In the genomic region with DNA sequence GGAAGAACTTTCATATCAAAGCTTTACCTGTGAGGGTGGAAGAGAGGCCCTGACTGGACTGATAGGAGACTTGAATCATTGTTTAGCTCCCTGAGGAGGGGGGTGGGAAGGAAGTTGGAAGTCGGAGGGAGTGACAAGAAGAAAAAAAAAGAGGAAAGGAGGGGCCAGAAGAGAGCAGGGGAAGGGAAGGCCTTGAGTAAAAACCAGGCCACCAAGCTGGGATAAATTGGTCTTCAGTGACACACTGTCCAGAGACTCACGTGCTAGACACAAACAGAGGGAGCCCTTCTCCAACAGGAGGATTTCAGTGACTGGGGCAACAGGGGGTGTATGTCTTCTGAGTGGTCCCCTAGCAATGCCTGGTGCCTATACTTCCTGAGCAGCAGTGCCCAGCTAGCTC, we compare ENCODE assay signal across 12 mouse cellular contexts.
A peak's percentile ranks its signal among the peaks of the same experiment; 100 is the strongest.
DNase-seq lines count a peak whose midpoint lies in the region; ATAC-seq and TF ChIP-seq lines count a peak whose summit lies in the region.
"Had no signal": no experiment of that assay in that cellular context is flagged by ENCODE, and none has a peak within 500 bp of the region (broad histone marks: within the 10 kb centered on the region; RNA-seq: fewer than 3 reads in every experiment).

No protein-coding gene starts in this region.

- no peaks in the 10 kb centered on the region for H3K27me3 ChIP-seq in forebrain, embryonic 15.5 days
- H3K27me3 ChIP-seq in forebrain, embryonic 11.5 days (ENCODE audit: control insufficient read depth, insufficient read depth, low read length) = peaks cover 4% of the 10 kb centered on the region; the same call in 1 of the 2 replicates
- no peaks in the 10 kb centered on the region for H3K27me3 ChIP-seq in intestine, embryonic 14.5 days (replicated peaks; ENCODE audit: control insufficient read depth, insufficient read depth, low read length)
- no peaks in the 10 kb centered on the region for H3K27me3 ChIP-seq in intestine, postnatal 0 days (replicated peaks; ENCODE audit: control insufficient read depth, insufficient read depth, low read length)
- H3K27me3 ChIP-seq in stomach, embryonic 14.5 days (ENCODE audit: control insufficient read depth, insufficient read depth, low read length) = no peaks in the 10 kb centered on the region
- H3K27me3 ChIP-seq in stomach, postnatal 0 days (ENCODE audit: control insufficient read depth, insufficient read depth, low read length) = no peaks in the 10 kb centered on the region

- H3K36me3 ChIP-seq in forebrain, embryonic 15.5 days = no peaks in the 10 kb centered on the region
- no peaks in the 10 kb centered on the region for H3K36me3 ChIP-seq in forebrain, embryonic 11.5 days (ENCODE audit: control insufficient read depth, insufficient read depth, low read length)
- no peaks in the 10 kb centered on the region for H3K36me3 ChIP-seq in intestine, embryonic 14.5 days (ENCODE audit: control insufficient read depth, insufficient read depth, low read length)
- H3K36me3 ChIP-seq in intestine, postnatal 0 days (ENCODE audit: control insufficient read depth, insufficient read depth) = no peaks in the 10 kb centered on the region
- H3K36me3 ChIP-seq in stomach, embryonic 14.5 days (ENCODE audit: control insufficient read depth, insufficient read depth, low read length) = no peaks in the 10 kb centered on the region
- H3K36me3 ChIP-seq in stomach, postnatal 0 days (ENCODE audit: control insufficient read depth, insufficient read depth, low read length) = no peaks in the 10 kb centered on the region

- DNase-seq in forebrain, embryonic 11.5 days (ENCODE audit: low spot score) = no peak
- no peak for DNase-seq in intestine, embryonic 14.5 days (ENCODE audit: low spot score)
- no peak for DNase-seq in stomach, postnatal 0 days (ENCODE audit: low spot score)
- no peak for DNase-seq in spleen, postnatal 36 days (ENCODE audit: low spot score in 2 of 2)
- no peak for DNase-seq in liver
- DNase-seq: cerebellum, adult 8-10 months; spleen, adult 18-20 months; thymus, postnatal 14 days had no signal

- H3K4me1 ChIP-seq in forebrain, embryonic 15.5 days = peaks cover 20% of the 10 kb centered on the region
- no peaks in the 10 kb centered on the region; the same call in 1 of the 2 replicates for H3K4me1 ChIP-seq in forebrain, embryonic 11.5 days (replicated peaks; ENCODE audit: control insufficient read depth, insufficient read depth, low read length)
- peaks cover 19% of the 10 kb centered on the region for H3K4me1 ChIP-seq in intestine, embryonic 14.5 days (replicated peaks; ENCODE audit: control insufficient read depth, insufficient read depth, low read length)
- no peaks in the 10 kb centered on the region for H3K4me1 ChIP-seq in intestine, postnatal 0 days (replicated peaks; ENCODE audit: control insufficient read depth, insufficient read depth, low read length)
- H3K4me1 ChIP-seq in stomach, embryonic 14.5 days (ENCODE audit: control insufficient read depth, insufficient read depth, low read length) = peaks cover 13% of the 10 kb centered on the region
- H3K4me1 ChIP-seq in stomach, postnatal 0 days (replicated peaks; ENCODE audit: control insufficient read depth, insufficient read depth) = 0 out of 2 replicates have a peak, but pooled peaks cover 6% of the 10 kb centered on the region

- H3K27ac ChIP-seq in forebrain, embryonic 15.5 days (replicated peaks) = peak overlapping the region; percentile 57
- H3K27ac ChIP-seq in forebrain, embryonic 11.5 days (ENCODE audit: low read depth, low read length) = no peak overlapping the region
- H3K27ac ChIP-seq in intestine, embryonic 14.5 days (ENCODE audit: low read depth) = peak overlapping the region; percentile 78
- no peak overlapping the region for H3K27ac ChIP-seq in intestine, postnatal 0 days (ENCODE audit: low read depth, low read length)
- peak overlapping the region; percentile 77 for H3K27ac ChIP-seq in stomach, embryonic 14.5 days (ENCODE audit: low read length)
- H3K27ac ChIP-seq in stomach, postnatal 0 days (replicated peaks) = no peak overlapping the region; the same call in 1 of the 2 replicates
- H3K27ac ChIP-seq: liver, embryonic 14.5 days had no signal

- no peak overlapping the region for H3K4me3 ChIP-seq in forebrain, embryonic 15.5 days
- no peak overlapping the region for H3K4me3 ChIP-seq in forebrain, embryonic 11.5 days (ENCODE audit: low read depth, low read length)
- no peak overlapping the region for H3K4me3 ChIP-seq in intestine, embryonic 14.5 days (ENCODE audit: low read depth, low read length)
- no peak overlapping the region for H3K4me3 ChIP-seq in intestine, postnatal 0 days (ENCODE audit: low read depth, low read length)
- H3K4me3 ChIP-seq in stomach, embryonic 14.5 days (ENCODE audit: low read depth, low read length) = no peak overlapping the region
- no peak overlapping the region for H3K4me3 ChIP-seq in stomach, postnatal 0 days (ENCODE audit: low read depth, low read length)

- H3K9me3 ChIP-seq in forebrain, embryonic 15.5 days = no peaks in the 10 kb centered on the region
- no peaks in the 10 kb centered on the region for H3K9me3 ChIP-seq in forebrain, embryonic 11.5 days (ENCODE audit: control insufficient read depth, low read length)
- no peaks in the 10 kb centered on the region for H3K9me3 ChIP-seq in intestine, embryonic 14.5 days (ENCODE audit: control insufficient read depth, low read length)
- no peaks in the 10 kb centered on the region for H3K9me3 ChIP-seq in intestine, postnatal 0 days (ENCODE audit: control insufficient read depth)
- H3K9me3 ChIP-seq in stomach, embryonic 14.5 days (ENCODE audit: control insufficient read depth, low read depth, low read length) = no peaks in the 10 kb centered on the region
- no peaks in the 10 kb centered on the region for H3K9me3 ChIP-seq in stomach, postnatal 0 days (ENCODE audit: control insufficient read depth, low read length)

- no peak overlapping the region for H3K4me2 ChIP-seq in forebrain, embryonic 15.5 days (replicated peaks)
- no peak overlapping the region for H3K4me2 ChIP-seq in forebrain, embryonic 11.5 days (ENCODE audit: low read depth, low read length, severe bottlenecking)
- no peak overlapping the region for H3K4me2 ChIP-seq in intestine, embryonic 14.5 days (ENCODE audit: low read length)
- H3K4me2 ChIP-seq in intestine, postnatal 0 days (replicated peaks; ENCODE audit: low read depth) = no peak overlapping the region
- H3K4me2 ChIP-seq in stomach, embryonic 14.5 days (replicated peaks; ENCODE audit: low read depth, low read length) = no peak overlapping the region
- no peak overlapping the region for H3K4me2 ChIP-seq in stomach, postnatal 0 days (replicated peaks; ENCODE audit: low read depth)

- no peak for TF ChIP-seq EP300 in stomach, postnatal 0 days (optimal IDR thresholded peaks at IDR 0.05)

- TF ChIP-seq CTCF in intestine, postnatal 0 days (IDR thresholded peaks at IDR 0.05; ENCODE audit: low read depth) = no peak
- TF ChIP-seq CTCF in stomach, postnatal 0 days (IDR thresholded peaks at IDR 0.05; ENCODE audit: low read depth) = no peak

- ATAC-seq in forebrain, embryonic 15.5 days (replicated peaks) = no peak
- ATAC-seq in forebrain, embryonic 11.5 days (replicated peaks; ENCODE audit: low FRiP score) = no peak
- no peak for ATAC-seq in intestine, embryonic 14.5 days (replicated peaks; ENCODE audit: low FRiP score, low TSS enrichment, low read depth)
- no peak for ATAC-seq in intestine, postnatal 0 days
- ATAC-seq in stomach, embryonic 14.5 days (ENCODE audit: insufficient number of reproducible peaks, insufficient read depth, low FRiP score, low read depth) = no peak
- no peak for ATAC-seq in stomach, postnatal 0 days (ENCODE audit: low FRiP score, low TSS enrichment)

- 46% methylated on average over 2 of the region's 2 CpGs for WGBS in forebrain, embryonic 15.5 days
- 63% methylated on average over 2 of the region's 2 CpGs for WGBS in forebrain, embryonic 11.5 days
- WGBS in intestine, embryonic 14.5 days = 35% methylated on average over 2 of the region's 2 CpGs
- 30% methylated on average over 2 of the region's 2 CpGs for WGBS in intestine, postnatal 0 days
- 19% methylated on average over 2 of the region's 2 CpGs for WGBS in stomach, embryonic 14.5 days
- 24% methylated on average over 2 of the region's 2 CpGs for WGBS in stomach, postnatal 0 days

- H3K9ac ChIP-seq in forebrain, embryonic 15.5 days (replicated peaks) = no peak overlapping the region
- no peak overlapping the region for H3K9ac ChIP-seq in forebrain, embryonic 11.5 days (ENCODE audit: low read length)
- no peak overlapping the region for H3K9ac ChIP-seq in intestine, embryonic 14.5 days (ENCODE audit: low read length)
- H3K9ac ChIP-seq in intestine, postnatal 0 days (ENCODE audit: low read depth, low read length) = no peak overlapping the region
- no peak overlapping the region for H3K9ac ChIP-seq in stomach, embryonic 14.5 days (replicated peaks; ENCODE audit: low read depth, low read length)
- H3K9ac ChIP-seq in stomach, postnatal 0 days (ENCODE audit: low read length) = no peak overlapping the region
- H3K9ac ChIP-seq: liver, embryonic 14.5 days had no signal

Comparison
In these comparisons a context has a peak if more than half of its experiments do, and no peak if none do; other contexts are left out.
1. H3K27ac ChIP-seq: peak in forebrain, embryonic 15.5 days (single experiment), intestine, embryonic 14.5 days (single experiment) and stomach, embryonic 14.5 days (single experiment); none in forebrain, embryonic 11.5 days (single experiment), intestine, postnatal 0 days (single experiment) and stomach, postnatal 0 days (single experiment).